Mouse (Mus musculus) limb, embryonic 11.5 days (tissue): ENCODE data around the gene Hspb2. TPM values are rescaled to one million over a fixed set of nuclear protein-coding genes. Genes with fewer than 3 reads are reported as not detected.

ENCODE experiments used
- ATAC-seq: fragments of 200-750 bp; cut with Nextera tagmentation; 2 replicates; pipeline ENCODE4 v1.8.0; 2017; ENCODE audit warnings: low read depth; ENCODE audit not compliant: insufficient number of reproducible peaks, low FRiP score, low TSS enrichment
- DNase-seq: peaks from one replicate; pipeline ENCODE4 v3.0.0-alpha.2; 2015; ENCODE audit warnings: low spot score
- H3K27ac ChIP-seq: fragments of 300-500 bp; sonication (generic); replicated peaks from 2 replicates; pipeline ENCODE4 v1.5.1; 2014; ENCODE audit warnings: low read depth, mild to moderate bottlenecking, low read length
- H3K27me3 ChIP-seq: fragments of 300-500 bp; sonication (generic); 2 replicates; pipeline ENCODE4 v1.6.1; 2014; ENCODE audit warnings: mild to moderate bottlenecking, low read length, mixed read lengths; ENCODE audit not compliant: control insufficient read depth, insufficient read depth
- H3K36me3 ChIP-seq: fragments of 300-500 bp; sonication (generic); 2 replicates; pipeline ENCODE4 v1.6.1; 2014; ENCODE audit warnings: mild to moderate bottlenecking, low read length, moderate library complexity, mixed read lengths; ENCODE audit not compliant: control insufficient read depth, insufficient read depth
- H3K4me1 ChIP-seq: fragments of 300-500 bp; sonication (generic); 2 replicates; pipeline ENCODE4 v1.6.1; 2014; ENCODE audit warnings: low read length, mixed read lengths; ENCODE audit not compliant: control insufficient read depth, insufficient read depth
- H3K4me2 ChIP-seq: fragments of 300-500 bp; sonication (generic); 2 replicates; pipeline ENCODE4 v1.6.1; 2014; ENCODE audit warnings: low read depth, mild to moderate bottlenecking, moderate library complexity; ENCODE audit not compliant: severe bottlenecking
- H3K4me3 ChIP-seq: fragments of 300-500 bp; sonication (generic); 2 replicates; pipeline ENCODE4 v1.5.1; 2014; ENCODE audit warnings: low read depth, low read length
- H3K9ac ChIP-seq: fragments of 300-500 bp; sonication (generic); 2 replicates; pipeline ENCODE4 v1.6.1; 2014; ENCODE audit warnings: mild to moderate bottlenecking, low read length
- H3K9me3 ChIP-seq: fragments of 300-500 bp; sonication (generic); 2 replicates; pipeline ENCODE4 v1.6.1; 2016; ENCODE audit warnings: low read length; ENCODE audit not compliant: control insufficient read depth
- WGBS: fragments of 180-500 bp; shearing (Covaris S2); extraction: QIAGEN DNeasy Blood & Tissue Kit; methylation state at CpG from one replicate; pipeline ENCODE4 v1.1.7; 2014; 5-methylcytosine and 5-hydroxymethylcytosine counted together
- polyA plus RNA-seq: library from polyadenylated mRNA; unstranded; fragments of >200 nt; fragmentation: Nextera tagmentation; extraction: Ambion mirVana; gene quantifications from 2 replicates; pipeline ENCODE4 v1.2.1, GENCODE M21; 2014

Hspb2 gene
- polyA plus RNA-seq, 1 experiment from 2014 or later: 3.5 TPM

DNA sequence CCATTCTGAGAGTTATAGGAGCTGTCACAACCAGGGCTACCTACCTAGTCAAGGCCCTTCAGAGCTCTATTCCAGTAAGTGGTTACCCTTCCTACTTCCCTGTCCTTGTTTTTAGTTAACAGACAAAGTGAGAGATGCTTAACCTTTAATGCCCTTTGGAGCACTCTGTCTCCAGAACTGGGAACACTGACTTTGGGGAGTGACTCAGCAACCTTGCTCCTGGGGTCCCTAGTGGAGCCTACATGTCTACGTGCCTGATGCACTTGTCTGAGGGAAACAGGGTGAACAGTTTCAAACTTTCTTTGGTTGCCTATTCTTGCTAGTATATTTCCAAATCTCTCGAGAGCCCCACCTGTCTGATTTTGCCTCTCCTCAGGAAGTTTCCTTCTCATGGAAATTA, 9.4 kb downstream of the Hspb2 start:
- no peak for ATAC-seq
- no peak overlapping the region for H3K9ac ChIP-seq
- H3K4me2 ChIP-seq: no peak overlapping the region
- WGBS: 73% methylated on average over 2 of the region's 2 CpGs
- DNase-seq: no peak
- no peaks in the 10 kb centered on the region for H3K9me3 ChIP-seq
- peaks cover 8% of the 10 kb centered on the region; the same call in 1 of the 2 replicates for H3K4me1 ChIP-seq
- no peaks in the 10 kb centered on the region for H3K27me3 ChIP-seq
- no peaks in the 10 kb centered on the region for H3K36me3 ChIP-seq
- H3K27ac ChIP-seq: no peak overlapping the region
- no peak overlapping the region for H3K4me3 ChIP-seq

DNA sequence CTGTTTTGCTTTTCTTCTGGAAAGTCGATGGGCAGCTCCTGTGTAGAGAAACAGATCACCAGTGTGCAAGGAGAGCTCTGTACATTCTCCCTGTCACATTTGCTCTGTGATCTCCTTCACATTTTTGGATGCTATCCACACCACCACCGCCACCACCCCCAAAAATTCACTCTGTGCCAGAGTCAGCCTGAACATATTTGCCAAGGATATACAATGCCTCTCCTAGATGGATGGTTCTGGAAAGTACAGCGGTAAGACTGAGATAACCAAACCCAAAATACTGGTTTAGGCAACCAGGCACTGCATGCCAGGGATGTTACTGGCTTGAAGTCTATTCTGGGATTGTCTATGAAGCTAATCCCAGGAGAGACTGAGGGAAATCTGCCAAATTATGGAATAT, 9.9 kb downstream of the Hspb2 start:
- 93% methylated on average over 3 of the region's 3 CpGs for WGBS
- DNase-seq: no peak
- H3K27me3 ChIP-seq: no peaks in the 10 kb centered on the region
- H3K9me3 ChIP-seq: no peaks in the 10 kb centered on the region
- H3K36me3 ChIP-seq: no peaks in the 10 kb centered on the region
- no peak overlapping the region for H3K4me3 ChIP-seq
- no peak for ATAC-seq
- no peak overlapping the region for H3K27ac ChIP-seq
- peaks cover 8% of the 10 kb centered on the region; the same call in 1 of the 2 replicates for H3K4me1 ChIP-seq
- no peak overlapping the region for H3K4me2 ChIP-seq
- no peak overlapping the region for H3K9ac ChIP-seq

DNA sequence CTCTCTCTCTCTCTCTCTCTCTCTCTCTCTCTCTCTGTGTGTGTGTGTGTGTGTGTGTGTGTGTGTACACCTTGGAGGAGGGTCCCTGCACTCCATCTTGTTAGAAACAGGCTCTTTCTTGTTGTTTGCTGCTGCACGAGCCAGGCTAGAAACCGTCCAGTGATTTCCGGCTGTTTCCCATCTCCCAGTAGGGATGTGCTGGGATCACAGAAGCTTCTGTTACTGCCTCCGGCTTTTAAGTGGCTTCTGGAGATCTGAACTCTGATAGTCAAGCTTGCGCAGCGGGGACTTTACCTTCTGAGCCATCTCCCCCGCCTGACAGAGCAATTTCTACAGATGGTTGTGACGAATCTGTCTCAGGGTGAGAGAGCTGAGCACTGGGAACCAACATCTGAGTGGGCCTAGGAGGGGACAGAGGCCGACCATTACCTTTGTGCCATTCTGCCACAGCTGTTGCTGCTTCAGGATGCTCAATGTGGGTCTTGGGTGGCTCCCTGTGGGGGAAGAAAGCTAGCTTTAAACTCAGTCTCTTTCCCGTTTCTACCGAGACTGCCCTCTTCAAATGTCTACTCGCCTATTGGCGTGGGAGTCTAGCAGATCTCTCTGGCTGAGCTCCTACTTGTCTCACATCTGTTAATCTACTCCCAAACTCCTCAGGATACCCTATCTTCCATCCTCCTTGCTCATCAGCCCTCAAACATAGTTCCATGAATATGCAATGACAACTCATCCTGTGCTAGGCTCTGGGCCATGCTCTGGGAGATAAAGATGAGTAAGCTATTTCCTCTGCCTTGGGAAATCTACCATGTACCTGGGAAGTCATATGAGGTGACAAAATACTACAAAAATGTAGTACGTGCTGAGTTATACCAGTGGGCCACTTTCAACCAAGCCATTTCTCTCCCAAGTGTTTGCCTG, 11.0 kb downstream of the Hspb2 start:
- Histone ChIP-seq H3K9me3 (no peaks in the 10 kb centered on the region), H3K4me1 (peaks cover 7% of the 10 kb centered on the region; the same call in 1 of the 2 replicates), H3K36me3 (no peaks in the 10 kb centered on the region), H3K9ac (no peak overlapping the region), H3K4me3 (no peak overlapping the region), H3K27ac (no peak overlapping the region), H3K4me2 (no peak overlapping the region), H3K27me3 (no peaks in the 10 kb centered on the region)
- no peak for DNase-seq
- WGBS: 82% methylated on average over 14 of the region's 14 CpGs
- no peak for ATAC-seq

DNA sequence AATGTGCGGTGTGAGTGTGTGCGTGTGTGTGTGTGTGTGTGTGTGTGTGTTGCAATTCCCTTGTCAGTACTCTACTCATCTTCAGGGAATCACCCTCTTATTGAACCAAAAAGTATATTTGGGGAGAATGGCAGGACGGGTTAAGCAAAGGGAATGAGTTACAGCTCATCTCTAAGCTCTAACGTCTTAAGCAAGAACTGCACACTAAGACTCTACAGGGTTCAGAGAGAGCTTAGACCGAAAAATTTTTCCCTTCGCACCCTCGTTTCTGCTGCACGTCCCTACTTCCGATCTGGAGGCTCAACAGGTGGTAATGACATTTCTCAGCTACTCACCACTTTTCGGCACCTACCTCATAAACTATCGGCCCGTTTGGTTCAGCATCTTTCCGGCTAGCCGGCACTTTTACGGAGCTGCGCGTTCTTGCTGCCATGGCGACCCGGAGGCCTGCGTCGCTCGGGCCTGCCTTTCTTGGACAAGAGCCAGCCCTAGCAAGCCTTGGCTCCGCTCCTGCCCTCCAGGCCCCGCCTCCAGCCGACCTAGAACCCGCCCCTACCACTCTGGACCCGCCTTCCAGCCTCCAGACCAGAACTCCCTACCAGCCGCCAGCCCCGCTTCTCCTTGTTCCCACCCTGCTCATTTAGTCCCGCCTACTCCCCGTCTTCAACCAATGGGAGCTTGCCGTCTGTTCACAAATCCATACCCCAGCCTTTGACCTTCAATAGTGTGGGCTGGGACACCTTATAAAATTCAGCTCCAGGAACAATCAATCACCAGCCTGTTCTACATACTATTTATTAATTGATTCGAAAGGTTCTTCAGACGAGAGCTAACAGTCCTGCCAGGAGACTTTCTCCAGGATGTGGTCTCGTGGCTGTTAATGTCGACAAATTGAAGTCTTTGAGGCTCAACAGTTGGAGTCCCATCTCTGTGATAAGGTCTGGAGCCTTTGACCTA, 13.0 kb downstream of the Hspb2 start, which contains the start of gene Dixdc1:
Gene Dixdc1, minus strand, starts transcription at position 604 of the 957 bp plus-strand sequence.
- ATAC-seq (peak; percentile 96), DNase-seq (peak; percentile 95)
- Histone ChIP-seq H3K27ac (no peak within 1 kb of the TSS), H3K4me1 (peaks cover 5% of the 10 kb centered on the region; the same call in 1 of the 2 replicates), H3K4me3 (peak within 1 kb of the TSS; percentile 22), H3K4me2 (peak within 1 kb of the TSS; percentile 47), H3K36me3 (no peaks in the 10 kb centered on the region), H3K9me3 (no peaks in the 10 kb centered on the region), H3K9ac (no peak within 1 kb of the TSS), H3K27me3 (no peaks in the 10 kb centered on the region)
- 12% methylated on average over 36 of the region's 36 CpGs for WGBS

DNA sequence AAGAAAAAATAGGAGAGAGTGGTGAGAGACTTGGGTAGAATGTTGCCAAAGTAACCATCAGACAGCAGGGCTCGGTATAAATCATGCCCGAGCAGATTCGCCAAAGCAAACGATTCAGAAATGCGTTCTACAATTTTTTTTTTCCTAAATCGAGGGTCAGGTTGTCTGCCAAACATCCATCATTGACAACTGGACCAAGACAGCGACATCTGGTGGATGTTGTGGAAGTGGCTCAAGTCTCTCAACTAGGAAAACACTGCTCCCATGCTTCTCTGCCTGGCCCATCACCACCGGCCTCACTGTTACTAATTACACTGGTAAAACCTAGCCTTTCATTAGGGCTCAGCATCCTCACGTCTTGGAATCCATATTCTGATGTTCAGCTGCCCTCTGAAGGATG, 17.2 kb downstream of the Hspb2 start:
- DNase-seq (peak; percentile 65), ATAC-seq (no peak)
- no peaks in the 10 kb centered on the region for H3K9me3 ChIP-seq
- 7% methylated on average over 9 of the region's 9 CpGs for whole genome bisulfite sequencing
- H3K9ac ChIP-seq: no peak overlapping the region
- H3K4me2 ChIP-seq: no peak overlapping the region
- H3K4me3 ChIP-seq: no peak overlapping the region
- no peak overlapping the region for H3K27ac ChIP-seq
- no peaks in the 10 kb centered on the region for H3K36me3 ChIP-seq
- H3K4me1 ChIP-seq: peaks cover 5% of the 10 kb centered on the region; the same call in 1 of the 2 replicates
- H3K27me3 ChIP-seq: no peaks in the 10 kb centered on the region

DNA sequence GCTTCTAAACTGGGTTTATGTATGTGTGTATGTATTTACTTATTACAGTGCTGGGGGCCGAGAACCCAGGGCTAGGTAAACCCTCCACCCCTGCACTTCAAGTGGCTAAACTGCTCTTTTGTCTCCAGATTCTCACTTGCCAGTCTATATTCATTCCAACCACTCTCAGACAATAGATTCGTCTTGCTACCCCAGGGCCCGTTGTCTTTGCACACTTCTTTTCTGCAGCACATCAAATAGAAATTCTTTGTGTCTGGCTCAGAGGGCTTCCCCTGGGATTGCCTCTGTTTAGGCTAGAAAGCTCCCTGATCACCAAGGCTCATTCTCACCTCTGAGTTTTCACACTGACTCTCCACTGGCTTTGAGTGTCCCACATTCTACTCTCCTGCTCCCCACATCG, 19.6 kb downstream of the Hspb2 start:
- H3K4me2 ChIP-seq: no peak overlapping the region
- no peak overlapping the region for H3K9ac ChIP-seq
- H3K4me3 ChIP-seq: no peak overlapping the region
- no peaks in the 10 kb centered on the region for H3K27me3 ChIP-seq
- no peaks in the 10 kb centered on the region for H3K9me3 ChIP-seq
- 22% methylated on average over 4 of the region's 4 CpGs for WGBS
- no peak overlapping the region for H3K27ac ChIP-seq
- DNase-seq: no peak
- 0 out of 2 replicates have a peak, but pooled peaks cover 4% of the 10 kb centered on the region for H3K4me1 ChIP-seq
- no peak for ATAC-seq
- no peaks in the 10 kb centered on the region for H3K36me3 ChIP-seq

DNA sequence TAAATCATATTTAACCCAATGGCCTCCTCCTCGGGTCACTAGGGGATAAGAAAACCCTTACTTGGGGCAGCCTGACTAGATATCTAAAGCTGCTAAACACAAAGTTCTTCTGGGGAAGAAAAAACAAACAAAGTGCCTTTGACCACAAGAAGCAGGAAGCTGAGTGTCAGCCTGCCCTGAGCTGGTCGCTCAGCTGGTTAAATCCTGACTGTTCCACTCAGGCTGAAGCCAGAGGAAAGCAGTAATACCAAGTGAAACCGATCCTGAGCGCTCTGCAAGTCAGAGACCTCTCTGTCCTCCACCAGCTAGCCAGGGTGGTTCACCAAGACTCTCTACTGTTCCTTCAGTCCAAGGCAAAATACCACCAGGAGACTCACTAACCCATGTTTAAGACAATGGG, 22.6 kb downstream of the Hspb2 start:
- no peak overlapping the region for H3K9ac ChIP-seq
- no peak overlapping the region for H3K4me3 ChIP-seq
- DNase-seq (no peak), ATAC-seq (no peak)
- no peak overlapping the region for H3K27ac ChIP-seq
- no peaks in the 10 kb centered on the region for H3K27me3 ChIP-seq
- H3K4me1 ChIP-seq: peaks cover 14% of the 10 kb centered on the region
- no peaks in the 10 kb centered on the region for H3K36me3 ChIP-seq
- no peaks in the 10 kb centered on the region for H3K9me3 ChIP-seq
- H3K4me2 ChIP-seq: no peak overlapping the region
- WGBS: 42% methylated on average over 4 of the region's 4 CpGs
